Mouse (Mus musculus) cerebellum, adult 11-12 months (tissue): Measurements from ENCODE around the gene Alox12b.

Experiments used
- DNase-seq: peaks from one replicate; pipeline ENCODE4 v3.0.0; 2022

Alox12b gene

GRCm38 (mm10) chr11:69179512-69179911, 22.7 kb downstream of the Alox12b start:
- no peak for DNase-seq

- DNase-seq, result no peak
Observed at GRCm38 (mm10) chr11:69180120-69180519, 23.3 kb downstream of the Alox12b start.

GRCm38 (mm10) chr11:69185031-69185430, 28.2 kb downstream of the Alox12b start:
- no peak for DNase-seq

GRCm38 (mm10) chr11:69185936-69186335, 29.1 kb downstream of the Alox12b start:
- no peak for DNase-seq

- peak; percentile 22 for DNase-seq
Observed at GRCm38 (mm10) chr11:69192840-69193239, 36.1 kb downstream of the Alox12b start.

GRCm38 (mm10) chr11:69196766-69197165, 40.0 kb downstream of the Alox12b start:
- peak; percentile 74 for DNase-seq

GRCm38 (mm10) chr11:69197194-69197593, 40.4 kb downstream of the Alox12b start:
- no peak for DNase-seq

- no peak for DNase-seq
Observed at GRCm38 (mm10) chr11:69197743-69198142, 41.0 kb downstream of the Alox12b start, which contains the start of gene Alox8. TSS of gene Alox8 (minus strand) at chr11:69197843.

- DNase-seq, result no peak
Observed at GRCm38 (mm10) chr11:69199251-69199650, 42.5 kb downstream of the Alox12b start.

- DNase-seq, result no peak
Observed at GRCm38 (mm10) chr11:69200231-69200630, 43.4 kb downstream of the Alox12b start.

GRCm38 (mm10) chr11:69202469-69203230, 45.9 kb downstream of the Alox12b start:
- no peak for DNase-seq

- peak; percentile 79 for DNase-seq
Observed at GRCm38 (mm10) chr11:69211431-69211830, 54.6 kb downstream of the Alox12b start.

- no peak for DNase-seq
Observed at GRCm38 (mm10) chr11:69217411-69217810, 60.6 kb downstream of the Alox12b start.

- DNase-seq, result no peak
Observed at GRCm38 (mm10) chr11:69218661-69219060, 61.9 kb downstream of the Alox12b start.
